Mouse (Mus musculus) stomach, postnatal 0 days (tissue): ENCODE data around the gene Fbxl17.

Experiments used
- CTCF ChIP-seq: IDR thresholded peaks from 2 replicates; pipeline ENCODE4 v1.5.1; 2016; ENCODE audit warnings: antibody characterized with exemption, low read depth, mild to moderate bottlenecking, moderate library complexity
- EP300 ChIP-seq: optimal IDR thresholded peaks from 2 replicates; pipeline ENCODE3; 2016; ENCODE audit warnings: antibody characterized with exemption

DNA sequence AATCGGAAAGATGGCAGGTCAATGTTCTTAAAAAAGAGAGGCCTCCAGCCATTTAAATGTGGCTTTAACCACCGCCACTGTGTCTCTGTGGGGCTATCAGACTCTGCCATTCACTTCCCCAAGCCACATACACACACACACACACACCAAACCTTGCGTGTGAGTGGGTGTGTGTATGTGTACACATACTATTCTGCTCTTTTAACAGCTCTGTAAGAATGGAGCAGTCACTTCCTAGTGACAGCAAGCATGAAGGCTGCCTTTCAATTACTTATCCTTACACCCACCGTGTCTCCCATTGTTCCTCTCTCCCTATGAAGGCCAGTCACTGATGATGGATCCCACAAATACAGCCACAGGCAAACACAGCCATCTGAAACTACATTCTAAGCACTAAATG lies 54.6 kb downstream of the Fbxl17 start:
- no peak for TF ChIP-seq EP300
- TF ChIP-seq CTCF, result no peak
